Mouse (Mus musculus) forebrain, embryonic 11.5 days (tissue): ENCODE measurements around the gene Acadsb. TPM values are rescaled to one million over a fixed set of nuclear protein-coding genes. Genes with fewer than 3 reads are reported as not detected.
"Not testable (repeated sequence)": the region's sequence is repeated elsewhere in the genome, so short reads cannot be mapped to it uniquely, and the experiment has no call there.

Experiments
- ATAC-seq: fragments of 200-750 bp; cut with Nextera tagmentation; replicated peaks from 2 replicates; pipeline ENCODE4 v1.8.0; 2017; ENCODE audit warnings: moderate TSS enrichment; ENCODE audit not compliant: low FRiP score
- DNase-seq: peaks from one replicate; pipeline ENCODE4 v3.0.0-alpha.2; 2017; ENCODE audit warnings: low spot score
- H3K27ac ChIP-seq: fragments of 300-500 bp; sonication (generic); 2 replicates; pipeline ENCODE4 v1.5.1; 2014; ENCODE audit warnings: low read depth, low read length
- H3K27me3 ChIP-seq: fragments of 300-500 bp; sonication (generic); 2 replicates; pipeline ENCODE4 v1.6.1; 2014; ENCODE audit warnings: mild to moderate bottlenecking, low read length, mixed read lengths; ENCODE audit not compliant: control insufficient read depth, insufficient read depth
- H3K36me3 ChIP-seq: fragments of 300-500 bp; sonication (generic); 2 replicates; pipeline ENCODE4 v1.6.1; 2014; ENCODE audit warnings: mild to moderate bottlenecking, low read length, moderate library complexity, mixed read lengths; ENCODE audit not compliant: control insufficient read depth, insufficient read depth
- H3K4me1 ChIP-seq: fragments of 300-500 bp; sonication (generic); replicated peaks from 2 replicates; pipeline ENCODE4 v1.6.1; 2014; ENCODE audit warnings: low read length, mixed read lengths; ENCODE audit not compliant: control insufficient read depth, insufficient read depth
- H3K4me2 ChIP-seq: fragments of 300-500 bp; sonication (generic); 2 replicates; pipeline ENCODE4 v1.6.1; 2014; ENCODE audit warnings: low read depth, mild to moderate bottlenecking, low read length, moderate library complexity, mixed read lengths; ENCODE audit not compliant: severe bottlenecking
- H3K4me3 ChIP-seq: fragments of 300-500 bp; sonication (generic); 2 replicates; pipeline ENCODE4 v1.5.1; 2014; ENCODE audit warnings: low read depth, low read length
- H3K9ac ChIP-seq: fragments of 300-500 bp; sonication (generic); 2 replicates; pipeline ENCODE4 v1.6.1; 2014; ENCODE audit warnings: low read length
- H3K9me3 ChIP-seq: fragments of 300-500 bp; sonication (generic); 2 replicates; pipeline ENCODE4 v1.6.1; 2016; ENCODE audit warnings: low read length, mixed read lengths; ENCODE audit not compliant: control insufficient read depth
- WGBS: fragments of 180-500 bp; shearing (Covaris S2); extraction: QIAGEN DNeasy Blood & Tissue Kit; methylation state at CpG from one replicate; pipeline ENCODE4 v1.1.7; 2014; 5-methylcytosine and 5-hydroxymethylcytosine counted together
- polyA plus RNA-seq: library from polyadenylated mRNA; unstranded; fragments of >200 nt; fragmentation: Nextera tagmentation; extraction: Ambion mirVana; gene quantifications from 2 replicates; pipeline ENCODE4 v1.2.1, GENCODE M21; 2014

Gene Acadsb
- polyA plus RNA-seq, 1 experiment from 2014 or later: 74.6 TPM

DNA sequence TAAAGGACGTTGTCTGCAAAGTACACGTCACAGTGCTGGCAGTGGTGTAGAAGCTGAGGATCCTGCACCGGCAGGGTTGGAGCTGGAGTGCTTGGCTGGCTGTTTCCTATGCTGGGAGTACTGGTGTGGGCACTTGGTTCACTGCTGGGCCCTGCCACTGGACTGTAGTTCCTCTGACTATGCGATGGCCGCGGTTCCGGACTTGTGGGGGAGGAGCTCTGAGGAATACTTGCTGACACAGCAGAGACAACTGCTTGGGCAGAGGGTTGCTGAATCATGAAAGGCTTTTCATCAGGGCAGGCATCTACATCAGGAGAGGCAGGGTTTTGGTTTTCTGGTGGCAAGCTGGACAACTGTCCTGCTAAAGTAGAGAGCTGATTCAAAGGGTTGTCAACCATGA is 18.6 kb upstream of the Acadsb start:
- not testable (repeated sequence) for H3K27ac ChIP-seq, H3K9ac ChIP-seq, ATAC-seq, H3K4me3 ChIP-seq, H3K27me3 ChIP-seq, H3K9me3 ChIP-seq, H3K36me3 ChIP-seq, H3K4me2 ChIP-seq, H3K4me1 ChIP-seq, DNase-seq
- 93% methylated on average over 6 of the region's 7 CpGs for WGBS

DNA sequence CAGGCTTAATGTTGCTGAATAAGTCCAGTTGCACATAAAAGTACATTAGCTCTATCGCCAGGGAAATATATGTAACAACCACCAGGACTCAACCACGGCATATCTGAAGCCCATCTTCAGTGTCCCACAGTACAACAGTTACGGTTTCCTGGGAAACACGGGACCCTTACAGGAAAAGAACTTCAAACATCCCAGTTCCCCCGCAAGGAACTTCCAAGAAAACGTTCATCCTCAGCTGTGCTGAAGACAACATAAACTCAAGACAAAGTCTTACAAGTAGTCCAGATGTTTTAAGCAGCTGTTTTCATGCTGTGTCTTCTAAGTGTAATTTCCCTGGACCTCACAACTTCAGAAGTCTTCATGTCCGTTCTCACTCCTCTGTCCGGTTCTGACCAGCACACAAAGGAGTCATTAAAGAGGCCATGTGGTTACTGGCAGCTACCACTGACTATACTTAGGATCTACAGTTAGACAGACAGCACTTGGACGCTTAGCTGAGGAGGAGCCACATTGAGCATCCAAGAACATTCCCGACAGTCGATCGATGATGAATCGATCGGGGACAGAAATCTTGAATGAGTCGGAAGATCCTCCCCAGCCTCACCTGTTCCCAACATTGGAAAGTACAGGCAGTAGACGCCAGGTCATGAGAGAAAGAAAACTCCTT is 947 bp upstream of the Acadsb start:
- Histone ChIP-seq H3K4me1 (peaks cover 11% of the 10 kb centered on the region; the same call in 1 of the 2 replicates), H3K27ac (no peak overlapping the region), H3K9ac (peak overlapping the region; percentile 94), H3K36me3 (no peaks in the 10 kb centered on the region), H3K4me3 (peak overlapping the region; percentile 94), H3K27me3 (no peaks in the 10 kb centered on the region), H3K4me2 (peak overlapping the region; percentile 81), H3K9me3 (no peaks in the 10 kb centered on the region)
- DNase-seq (no peak), ATAC-seq (no peak)
- WGBS: 9% methylated on average over 16 of the region's 16 CpGs

GRCm38 (mm10) chr7:131409988-131410385 is 414 bp upstream of the Acadsb start:
- WGBS: under 1% methylated on average over 38 of the region's 38 CpGs
- ATAC-seq (peak; percentile 57), DNase-seq (peak; percentile 67)

DNA sequence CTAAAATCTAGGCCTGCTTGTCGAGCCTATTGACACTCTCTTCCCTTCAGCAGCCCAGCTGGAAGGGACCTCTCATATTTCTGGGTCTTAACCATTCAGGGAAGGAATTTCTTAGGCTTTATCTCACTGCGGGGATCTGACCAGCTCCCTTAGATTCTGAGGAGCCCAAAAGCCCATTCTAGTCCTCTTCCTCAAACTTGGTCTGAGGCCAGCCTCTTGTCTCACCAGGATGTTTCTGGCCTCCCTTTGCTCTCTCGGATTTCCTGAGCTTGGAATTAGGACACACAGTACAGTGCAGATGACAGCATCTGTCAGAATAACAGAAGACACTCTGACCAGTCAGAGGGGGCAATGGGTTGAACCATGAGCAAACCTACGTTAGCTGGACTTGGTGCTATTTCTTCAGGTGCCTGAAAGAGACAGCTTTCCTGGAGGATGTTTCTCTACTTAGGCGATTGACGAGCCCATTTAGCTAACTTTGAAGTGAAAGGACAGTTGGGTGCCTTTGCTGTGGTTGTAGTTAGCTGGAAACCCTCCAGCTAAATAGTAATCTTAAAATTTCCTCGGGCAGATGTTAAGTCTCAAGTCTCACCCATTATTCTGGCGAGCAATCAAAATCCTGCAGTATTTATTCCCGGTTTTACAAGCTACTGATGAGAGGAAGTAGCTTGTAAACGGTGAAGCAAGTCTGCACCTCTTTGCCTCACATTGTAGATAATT is 980 bp downstream of the Acadsb start:
- Histone ChIP-seq H3K27ac (no peak overlapping the region), H3K4me2 (peak overlapping the region; percentile 81), H3K9ac (peak overlapping the region; percentile 27; the same call in 1 of the 2 replicates), H3K9me3 (no peaks in the 10 kb centered on the region), H3K4me1 (peaks cover 11% of the 10 kb centered on the region; the same call in 1 of the 2 replicates), H3K4me3 (peak overlapping the region; percentile 94), H3K36me3 (no peaks in the 10 kb centered on the region), H3K27me3 (no peaks in the 10 kb centered on the region)
- DNase-seq (no peak), ATAC-seq (no peak)
- 66% methylated on average over 10 of the region's 10 CpGs for WGBS

More at GRCm38 (mm10) chr7:131409988-131410385, 414 bp upstream of the Acadsb start:
- H3K4me1 ChIP-seq: peaks cover 11% of the 10 kb centered on the region; the same call in 1 of the 2 replicates
- peak overlapping the region; percentile 94 for H3K4me3 ChIP-seq
- no peaks in the 10 kb centered on the region for H3K9me3 ChIP-seq
- peak overlapping the region; percentile 94 for H3K9ac ChIP-seq
- H3K36me3 ChIP-seq: no peaks in the 10 kb centered on the region
- H3K27me3 ChIP-seq: no peaks in the 10 kb centered on the region
- H3K4me2 ChIP-seq: peak overlapping the region; percentile 81
- H3K27ac ChIP-seq: 0 out of 2 replicates have a peak overlapping the region, but pooled peaks have one; percentile 25

- Histone ChIP-seq H3K27ac (no peak overlapping the region), H3K4me1 (peaks cover 11% of the 10 kb centered on the region; the same call in 1 of the 2 replicates), H3K9me3 (no peaks in the 10 kb centered on the region), H3K27me3 (no peaks in the 10 kb centered on the region), H3K4me2 (no peak overlapping the region), H3K36me3 (no peaks in the 10 kb centered on the region), H3K4me3 (no peak overlapping the region), H3K9ac (no peak overlapping the region)
- ATAC-seq: no peak
- 77% methylated on average over 2 of the region's 2 CpGs for WGBS
- DNase-seq: no peak
Measured at GRCm38 (mm10) chr7:131411941-131412270, 1.5 kb downstream of the Acadsb start.

DNA sequence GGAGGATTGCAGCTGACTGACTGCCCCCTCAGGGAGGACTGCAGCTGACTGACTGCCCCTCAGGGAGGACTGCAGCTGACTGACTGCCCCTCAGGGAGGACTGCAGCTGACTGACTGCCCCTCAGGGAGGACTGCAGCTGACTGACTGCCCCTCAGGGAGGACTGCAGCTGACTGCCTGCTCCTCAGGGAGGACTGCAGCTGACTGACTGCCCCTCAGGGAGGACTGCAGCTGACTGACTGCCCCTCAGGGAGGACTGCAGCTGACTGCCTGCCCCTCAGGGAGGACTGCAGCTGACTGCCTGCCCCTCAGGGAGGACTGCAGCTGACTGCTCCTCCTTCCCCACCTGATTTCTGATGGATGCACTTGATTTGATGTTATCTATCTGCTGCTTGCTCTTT is 6.3 kb downstream of the Acadsb start:
- not testable (repeated sequence) for H3K4me2 ChIP-seq, H3K36me3 ChIP-seq, H3K4me1 ChIP-seq, DNase-seq, H3K4me3 ChIP-seq, H3K9ac ChIP-seq, H3K27me3 ChIP-seq, H3K27ac ChIP-seq, ATAC-seq, H3K9me3 ChIP-seq

GRCm38 (mm10) chr7:131417605-131418004 is 7.2 kb downstream of the Acadsb start:
- Histone ChIP-seq H3K4me1 (no peaks in the 10 kb centered on the region), H3K4me3 (no peak overlapping the region), H3K27me3 (no peaks in the 10 kb centered on the region), H3K36me3 (no peaks in the 10 kb centered on the region), H3K9me3 (no peaks in the 10 kb centered on the region), H3K27ac (no peak overlapping the region), H3K4me2 (no peak overlapping the region), H3K9ac (no peak overlapping the region)
- ATAC-seq: no peak
- no peak for DNase-seq

- Histone ChIP-seq H3K4me1 (no peaks in the 10 kb centered on the region), H3K9ac (no peak overlapping the region)
- WGBS: 81% methylated on average over 2 of the region's 2 CpGs
Measured at GRCm38 (mm10) chr7:131424912-131425311, 14.5 kb downstream of the Acadsb start.

DNA sequence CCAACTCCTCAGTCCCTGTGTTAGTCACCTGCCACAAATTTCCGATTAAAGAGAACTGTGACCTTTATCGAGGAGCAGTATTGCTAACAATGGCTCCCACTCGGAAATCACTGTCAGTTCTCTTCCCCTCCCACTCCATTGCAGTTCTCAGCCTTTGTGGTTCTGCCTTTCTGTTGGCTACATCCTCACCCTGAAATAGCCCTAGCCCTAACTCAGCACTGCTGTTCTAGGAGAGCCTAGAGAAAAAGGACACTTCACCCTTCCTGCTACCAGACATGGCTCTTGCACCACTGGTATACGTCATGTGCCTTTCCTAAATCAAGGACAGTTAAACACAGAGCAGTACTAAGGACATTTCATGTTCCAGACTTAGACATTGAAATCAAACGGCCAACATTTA is 16.9 kb downstream of the Acadsb start:
- 89% methylated on average over 5 of the region's 5 CpGs for WGBS
- Histone ChIP-seq H3K27me3 (no peaks in the 10 kb centered on the region), H3K4me3 (no peak overlapping the region), H3K9me3 (no peaks in the 10 kb centered on the region), H3K4me2 (no peak overlapping the region), H3K9ac (no peak overlapping the region), H3K4me1 (no peaks in the 10 kb centered on the region), H3K27ac (no peak overlapping the region), H3K36me3 (no peaks in the 10 kb centered on the region)
- ATAC-seq (no peak), DNase-seq (no peak)

More at GRCm38 (mm10) chr7:131424912-131425311, 14.5 kb downstream of the Acadsb start:
- no peaks in the 10 kb centered on the region for H3K36me3 ChIP-seq
- DNase-seq (no peak), ATAC-seq (no peak)
- no peaks in the 10 kb centered on the region for H3K9me3 ChIP-seq
- H3K27me3 ChIP-seq: no peaks in the 10 kb centered on the region
- no peak overlapping the region for H3K27ac ChIP-seq
- H3K4me3 ChIP-seq: no peak overlapping the region
- no peak overlapping the region for H3K4me2 ChIP-seq
